Mouse (Mus musculus) ovary, adult 2 months (tissue): Measurements from ENCODE around the gene Zfp773. TPM values are rescaled to one million over a fixed set of nuclear protein-coding genes. Genes with fewer than 3 reads are reported as not detected.

ENCODE experiments used
- polyA plus RNA-seq: library from polyadenylated mRNA; depleted of rRNA; stranded (reverse); fragments of >200 nt; gene quantifications from 2 replicates; pipeline ENCODE4 v1.2.3, GENCODE M21; 2012; rRNA removed

Zfp773 gene
- polyA plus RNA-seq, result 0.05 and 0.16 TPM in 2 replicates

DNA sequence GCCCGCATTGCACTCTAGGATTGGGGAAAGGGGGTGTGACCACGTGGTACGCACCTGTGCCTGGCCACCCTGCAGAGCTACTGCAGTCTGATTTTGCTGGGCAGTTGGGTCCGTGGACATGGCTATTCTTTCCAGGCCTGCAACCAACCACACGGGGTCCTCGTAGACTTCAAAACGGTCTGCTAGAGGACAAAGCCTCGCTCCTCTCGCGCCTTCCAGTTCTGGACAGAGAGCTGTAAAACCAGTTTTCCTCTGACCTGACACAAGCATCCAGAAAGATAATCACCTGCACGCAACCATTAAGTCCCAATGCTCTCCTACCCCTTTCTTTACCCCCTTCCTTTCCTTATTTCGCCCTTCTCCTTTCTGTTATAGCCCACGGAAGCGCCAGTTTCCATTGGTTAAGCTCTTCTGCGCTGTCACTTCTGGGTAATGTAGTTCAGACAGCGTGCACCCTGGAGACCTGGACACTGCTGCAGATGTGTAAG lies at the start of gene Zfp773:
TSS of gene Zfp773 (minus strand) at position 377 of the 488 bp plus-strand sequence.

DNA sequence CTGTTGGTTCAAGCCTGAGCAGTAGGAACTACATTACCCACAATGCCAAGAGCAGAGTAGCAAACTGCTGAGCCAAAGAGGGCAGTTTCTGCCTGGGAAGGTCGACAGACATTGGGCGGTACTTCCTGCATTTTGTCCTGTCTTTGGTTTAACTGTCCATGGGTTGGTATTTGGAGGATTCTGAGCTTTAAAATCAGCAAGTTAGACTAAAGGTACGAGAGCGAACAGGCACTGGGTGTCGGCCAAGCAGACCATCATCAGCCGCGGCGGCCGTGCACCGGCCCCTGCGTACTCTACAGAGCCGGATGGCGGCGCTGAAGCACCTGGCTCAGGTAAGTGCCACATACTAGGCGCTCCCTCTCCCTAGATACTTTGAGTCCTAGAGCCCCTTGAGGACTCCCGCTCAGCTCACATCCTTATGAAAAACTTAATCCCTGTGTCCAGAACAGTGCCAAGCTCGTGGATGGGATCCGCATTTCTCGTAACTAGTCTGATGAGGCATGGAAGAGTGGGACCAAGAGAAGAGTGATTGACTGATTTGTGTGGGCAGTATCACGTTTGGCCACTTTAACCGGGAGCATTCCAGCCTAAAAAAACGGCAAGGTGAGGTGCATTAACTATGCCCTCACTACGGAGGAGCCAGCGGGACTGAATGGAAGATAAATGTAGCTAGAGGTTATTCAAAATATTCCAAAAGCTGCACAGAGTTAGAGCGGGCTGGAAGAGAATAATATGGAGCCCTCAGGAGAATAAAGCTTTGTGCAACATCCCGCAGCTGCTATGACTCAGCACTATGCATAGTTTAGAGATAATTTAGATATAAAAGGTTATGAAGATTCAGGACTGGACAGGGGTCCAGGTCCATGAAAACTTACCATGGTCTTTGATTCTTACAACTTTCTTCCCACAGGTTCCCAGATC lies 34.9 kb upstream of the Zfp773 start, which contains the start of gene Zfp418:
TSS of gene Zfp418 (plus strand) at position 104 of the 921 bp plus-strand sequence.

DNA sequence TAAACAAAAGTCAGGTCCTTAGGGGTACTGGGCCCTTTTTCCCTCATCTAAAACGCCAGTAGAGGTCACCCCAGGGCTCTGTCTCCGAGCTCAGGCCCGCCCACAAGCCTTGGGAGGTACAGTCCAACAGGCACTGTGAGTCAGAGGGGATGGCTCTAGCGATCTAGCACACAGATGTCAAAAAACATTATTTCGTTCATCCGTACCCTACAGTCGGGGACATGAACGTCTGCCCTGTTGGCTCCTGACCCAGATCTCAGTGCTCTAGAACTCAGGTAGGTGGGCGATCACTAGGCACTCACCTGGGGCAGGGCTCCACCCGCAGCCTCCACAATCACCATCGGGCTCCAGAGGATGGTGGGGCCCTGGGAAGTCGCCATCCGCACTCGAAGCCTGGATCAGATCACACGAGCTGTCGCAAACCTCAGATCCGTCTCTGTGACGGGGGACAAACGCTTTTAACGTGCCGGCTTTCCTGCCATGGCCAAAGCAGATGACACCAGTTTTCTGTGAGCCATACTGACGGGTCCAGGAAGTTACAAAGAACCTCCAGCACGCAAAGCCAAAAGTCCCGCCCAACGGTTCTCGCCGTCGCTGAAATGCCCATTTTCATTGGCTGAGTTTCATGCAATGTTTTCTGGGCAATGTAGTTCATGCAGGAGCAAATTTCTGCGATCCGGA lies 15.5 kb downstream of the Zfp773 start, which contains the start of gene Zfp954:
TSS of gene Zfp954 (minus strand) at position 568 of the 681 bp plus-strand sequence.

Other genes with a start within 250 kb of the Zfp773 start
- gene Aurkc, start 141.5 kb downstream of the Zfp773 start, polyA plus RNA-seq, result 2.1 and 2.2 TPM in 2 replicates
- 6.0 and 8.3 TPM in 2 replicates for gene Zfp954, start 15.3 kb downstream of the Zfp773 start, polyA plus RNA-seq
- 0.47 and 0.49 TPM in 2 replicates for gene Zfp418, start 34.6 kb upstream of the Zfp773 start, polyA plus RNA-seq
- 1.1 and 1.9 TPM in 2 replicates for gene Zfp772, start 73.2 kb upstream of the Zfp773 start, polyA plus RNA-seq
- gene Vmn2r29, start 110.6 kb upstream of the Zfp773 start, polyA plus RNA-seq, result 0.18 and 0.27 TPM in 2 replicates
- gene Gm45844, start 141.5 kb upstream of the Zfp773 start, polyA plus RNA-seq, result 0.60 and 0.87 TPM in 2 replicates
- 32.5 and 43.1 TPM in 2 replicates for gene Clcn4, start 164.1 kb upstream of the Zfp773 start, polyA plus RNA-seq
- gene Vmn2r30, start 200.9 kb upstream of the Zfp773 start, polyA plus RNA-seq, result not detected in 2 replicates
- gene Gm45783, start 237.8 kb upstream of the Zfp773 start, polyA plus RNA-seq, result not detected in 2 replicates